Mouse (Mus musculus) olfactory bulb, adult 2 months (tissue): ENCODE results near the gene Hmox1.

Experiments
- CTCF ChIP-seq: fragments of 200-500 bp; IDR thresholded peaks from 2 replicates; pipeline ENCODE4 v1.5.1; 2012; ENCODE audit warnings: low read depth, mild to moderate bottlenecking, low read length, moderate library complexity; ENCODE audit not compliant: insufficient read depth
- POLR2A ChIP-seq: fragments of 200-500 bp; IDR thresholded peaks from 2 replicates; pipeline ENCODE4 v1.6.1; 2012; ENCODE audit warnings: mild to moderate bottlenecking, low read depth, low read length, moderate library complexity; ENCODE audit not compliant: insufficient read depth

- TF ChIP-seq CTCF (no peak), POLR2A (no peak)
Observed at GRCm38 (mm10) chr8:75083846-75084245, 9.6 kb upstream of the Hmox1 start.
